Mouse (Mus musculus): ENCODE measurements around the gene Rab11fip4. TPM values are rescaled to one million over a fixed set of nuclear protein-coding genes. Genes with fewer than 3 reads are reported as not detected.

Gene Rab11fip4
- polyA plus RNA-seq, 1 experiment from 2014 or later, result 1.3 TPM

GRCm38 (mm10) chr11:79646467-79647070, 55.6 kb downstream of the Rab11fip4 start:
- ATAC-seq, result no peak
- Histone ChIP-seq H3K4me1 (ENCODE audit: control insufficient read depth, insufficient read depth, low read length) (peaks cover 14% of the 10 kb centered on the region), H3K4me2 (ENCODE audit: low read depth, low read length) (no peak overlapping the region), H3K27me3 (replicated peaks; ENCODE audit: control insufficient read depth, insufficient read depth, low read length) (no peaks in the 10 kb centered on the region), H3K27ac (ENCODE audit: low read length) (no peak overlapping the region), H3K36me3 (ENCODE audit: control insufficient read depth, insufficient read depth, low read length) (no peaks in the 10 kb centered on the region), H3K9ac (ENCODE audit: low read depth, low read length) (no peak overlapping the region), H3K4me3 (ENCODE audit: low read length) (no peak overlapping the region), H3K9me3 (ENCODE audit: control insufficient read depth, low read length) (no peaks in the 10 kb centered on the region)
- WGBS, result 37% methylated on average over 12 of the region's 12 CpGs

- no peak overlapping the region for H3K27ac ChIP-seq (ENCODE audit: low read length)
- H3K4me3 ChIP-seq (ENCODE audit: low read length), result no peak overlapping the region
- 55% methylated on average over 8 of the region's 8 CpGs for WGBS
- no peaks in the 10 kb centered on the region for H3K36me3 ChIP-seq (ENCODE audit: control insufficient read depth, insufficient read depth, low read length)
- peaks cover 14% of the 10 kb centered on the region for H3K4me1 ChIP-seq (ENCODE audit: control insufficient read depth, insufficient read depth, low read length)
- no peaks in the 10 kb centered on the region for H3K27me3 ChIP-seq (replicated peaks; ENCODE audit: control insufficient read depth, insufficient read depth, low read length)
- H3K9ac ChIP-seq (ENCODE audit: low read depth, low read length), result no peak overlapping the region
- peak; percentile 15; the same call in 1 of the 2 replicates for ATAC-seq
- H3K9me3 ChIP-seq (ENCODE audit: control insufficient read depth, low read length), result no peaks in the 10 kb centered on the region
- no peak overlapping the region for H3K4me2 ChIP-seq (ENCODE audit: low read depth, low read length)
Measured at GRCm38 (mm10) chr11:79647071-79647501, 56.1 kb downstream of the Rab11fip4 start.

DNA sequence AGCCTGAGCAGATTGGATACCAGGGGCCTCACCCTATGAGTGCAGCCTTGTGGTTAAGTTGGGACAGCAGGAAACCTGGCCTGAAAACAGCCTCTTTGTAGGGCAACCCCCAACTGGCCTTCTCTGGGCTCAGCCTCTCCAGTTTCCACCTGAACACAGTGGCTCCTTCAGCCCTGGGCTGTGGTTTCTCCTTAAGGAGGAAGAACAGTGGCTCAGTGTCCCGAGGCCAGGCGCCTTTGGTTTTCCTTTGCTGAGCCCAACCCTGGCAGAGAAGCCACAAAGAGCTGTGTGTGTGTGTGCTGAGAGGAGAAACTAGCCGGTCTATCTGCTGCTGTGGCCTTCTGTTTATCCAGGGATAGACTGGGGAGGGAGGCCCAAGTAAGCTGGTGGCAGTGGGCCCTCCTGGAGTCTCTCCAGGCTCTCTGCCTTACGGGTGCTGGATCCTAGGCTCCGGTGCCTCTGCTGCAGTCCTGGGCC, 59.4 kb downstream of the Rab11fip4 start:
- Histone ChIP-seq H3K27ac (ENCODE audit: low read length) (0 out of 2 replicates have a peak overlapping the region, but pooled peaks have one; percentile 18), H3K36me3 (ENCODE audit: control insufficient read depth, insufficient read depth, low read length) (no peaks in the 10 kb centered on the region), H3K4me3 (ENCODE audit: low read length) (no peak overlapping the region), H3K4me1 (ENCODE audit: control insufficient read depth, insufficient read depth, low read length) (peaks cover 11% of the 10 kb centered on the region), H3K4me2 (ENCODE audit: low read depth, low read length) (no peak overlapping the region), H3K9ac (ENCODE audit: low read depth, low read length) (no peak overlapping the region), H3K27me3 (replicated peaks; ENCODE audit: control insufficient read depth, insufficient read depth, low read length) (no peaks in the 10 kb centered on the region), H3K9me3 (ENCODE audit: control insufficient read depth, low read length) (no peaks in the 10 kb centered on the region)
- WGBS, result 39% methylated on average over 5 of the region's 5 CpGs
- ATAC-seq, result no peak

GRCm38 (mm10) chr11:79652257-79652656, 61.2 kb downstream of the Rab11fip4 start:
- H3K36me3 ChIP-seq (ENCODE audit: control insufficient read depth, insufficient read depth, low read length), result no peaks in the 10 kb centered on the region
- H3K4me2 ChIP-seq (ENCODE audit: low read depth, low read length), result no peak overlapping the region
- peaks cover 5% of the 10 kb centered on the region for H3K4me1 ChIP-seq (ENCODE audit: control insufficient read depth, insufficient read depth, low read length)
- H3K4me3 ChIP-seq (ENCODE audit: low read length), result no peak overlapping the region
- WGBS, result 84% methylated on average over 9 of the region's 9 CpGs
- H3K9me3 ChIP-seq (ENCODE audit: control insufficient read depth, low read length), result no peaks in the 10 kb centered on the region
- H3K9ac ChIP-seq (ENCODE audit: low read depth, low read length), result no peak overlapping the region
- no peak for ATAC-seq
- H3K27ac ChIP-seq (ENCODE audit: low read length), result no peak overlapping the region
- H3K27me3 ChIP-seq (replicated peaks; ENCODE audit: control insufficient read depth, insufficient read depth, low read length), result no peaks in the 10 kb centered on the region

GRCm38 (mm10) chr11:79652921-79653575, 62.0 kb downstream of the Rab11fip4 start:
- H3K9me3 ChIP-seq (ENCODE audit: control insufficient read depth, low read length), result no peaks in the 10 kb centered on the region
- 64% methylated on average over 20 of the region's 20 CpGs for WGBS
- no peak overlapping the region for H3K27ac ChIP-seq (ENCODE audit: low read length)
- H3K4me2 ChIP-seq (ENCODE audit: low read depth, low read length), result no peak overlapping the region
- ATAC-seq, result peak; percentile 53
- H3K27me3 ChIP-seq (replicated peaks; ENCODE audit: control insufficient read depth, insufficient read depth, low read length), result no peaks in the 10 kb centered on the region
- peaks cover 5% of the 10 kb centered on the region for H3K4me1 ChIP-seq (ENCODE audit: control insufficient read depth, insufficient read depth, low read length)
- H3K9ac ChIP-seq (ENCODE audit: low read depth, low read length), result no peak overlapping the region
- H3K4me3 ChIP-seq (ENCODE audit: low read length), result no peak overlapping the region
- H3K36me3 ChIP-seq (ENCODE audit: control insufficient read depth, insufficient read depth, low read length), result no peaks in the 10 kb centered on the region

DNA sequence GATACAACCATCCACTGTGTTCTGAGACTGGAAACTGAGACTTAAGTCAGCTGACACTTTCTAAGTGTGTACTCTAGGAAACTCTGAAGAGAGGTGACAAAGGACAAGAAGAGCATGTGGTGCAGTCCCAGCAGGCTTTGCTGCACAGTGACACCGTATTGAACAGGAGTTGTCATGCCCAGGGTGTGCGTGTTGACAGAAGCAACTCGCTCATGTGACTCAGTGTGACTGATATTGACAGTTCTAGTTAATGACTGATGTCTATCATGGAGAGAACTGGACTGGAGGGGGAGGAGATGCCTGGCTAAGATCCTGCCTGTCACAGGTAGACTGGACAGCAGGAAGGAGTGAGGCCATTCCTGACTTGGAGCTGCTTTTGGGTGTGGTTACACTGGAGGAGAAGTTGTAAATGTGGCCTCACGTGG, 63.4 kb downstream of the Rab11fip4 start:
- Histone ChIP-seq H3K9ac (ENCODE audit: low read depth, low read length) (no peak overlapping the region), H3K4me1 (ENCODE audit: control insufficient read depth, insufficient read depth, low read length) (peaks cover 5% of the 10 kb centered on the region), H3K27me3 (replicated peaks; ENCODE audit: control insufficient read depth, insufficient read depth, low read length) (no peaks in the 10 kb centered on the region), H3K27ac (ENCODE audit: low read length) (0 out of 2 replicates have a peak overlapping the region, but pooled peaks have one; percentile 5), H3K4me2 (ENCODE audit: low read depth, low read length) (no peak overlapping the region), H3K4me3 (ENCODE audit: low read length) (no peak overlapping the region), H3K9me3 (ENCODE audit: control insufficient read depth, low read length) (no peaks in the 10 kb centered on the region), H3K36me3 (ENCODE audit: control insufficient read depth, insufficient read depth, low read length) (no peaks in the 10 kb centered on the region)
- WGBS, result 56% methylated on average over 4 of the region's 4 CpGs
- ATAC-seq, result peak; percentile 86

- Histone ChIP-seq H3K9ac (ENCODE audit: low read depth, low read length) (no peak overlapping the region), H3K36me3 (ENCODE audit: control insufficient read depth, insufficient read depth, low read length) (no peaks in the 10 kb centered on the region), H3K27me3 (replicated peaks; ENCODE audit: control insufficient read depth, insufficient read depth, low read length) (no peaks in the 10 kb centered on the region), H3K4me1 (ENCODE audit: control insufficient read depth, insufficient read depth, low read length) (no peaks in the 10 kb centered on the region), H3K27ac (ENCODE audit: low read length) (no peak overlapping the region), H3K4me2 (ENCODE audit: low read depth, low read length) (no peak overlapping the region), H3K9me3 (ENCODE audit: control insufficient read depth, low read length) (no peaks in the 10 kb centered on the region), H3K4me3 (ENCODE audit: low read length) (no peak overlapping the region)
- 93% methylated on average over 7 of the region's 7 CpGs for WGBS
- ATAC-seq, result no peak
Measured at GRCm38 (mm10) chr11:79655592-79655991, 64.6 kb downstream of the Rab11fip4 start.

DNA sequence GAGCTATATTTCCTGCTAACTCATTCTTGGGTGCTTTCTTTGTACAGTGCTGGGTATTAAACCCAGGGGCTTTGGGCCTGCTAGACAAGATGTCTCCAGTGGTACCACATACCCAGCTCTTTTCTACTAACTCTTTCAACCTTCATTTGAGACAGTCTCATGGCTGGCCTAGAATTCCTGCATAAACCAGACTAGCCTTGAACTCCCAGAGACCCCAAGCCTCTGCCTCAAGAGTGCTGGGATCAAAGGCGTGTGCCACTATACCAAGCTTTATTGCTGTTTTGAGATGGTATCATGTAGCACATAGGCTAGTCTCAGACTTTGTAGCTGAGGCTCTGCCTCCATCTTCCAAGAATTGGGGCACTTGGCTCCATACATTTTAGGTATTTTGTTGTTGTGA, 65.5 kb downstream of the Rab11fip4 start:
- Histone ChIP-seq H3K9me3 (ENCODE audit: control insufficient read depth, low read length) (no peaks in the 10 kb centered on the region), H3K9ac (ENCODE audit: low read depth, low read length) (no peak overlapping the region), H3K27ac (ENCODE audit: low read length) (no peak overlapping the region), H3K27me3 (replicated peaks; ENCODE audit: control insufficient read depth, insufficient read depth, low read length) (no peaks in the 10 kb centered on the region), H3K4me2 (ENCODE audit: low read depth, low read length) (no peak overlapping the region), H3K4me3 (ENCODE audit: low read length) (no peak overlapping the region), H3K36me3 (ENCODE audit: control insufficient read depth, insufficient read depth, low read length) (no peaks in the 10 kb centered on the region), H3K4me1 (ENCODE audit: control insufficient read depth, insufficient read depth, low read length) (peaks cover 8% of the 10 kb centered on the region)
- no peak for ATAC-seq
- 81% methylated on average over 1 of the region's 1 CpGs for WGBS

DNA sequence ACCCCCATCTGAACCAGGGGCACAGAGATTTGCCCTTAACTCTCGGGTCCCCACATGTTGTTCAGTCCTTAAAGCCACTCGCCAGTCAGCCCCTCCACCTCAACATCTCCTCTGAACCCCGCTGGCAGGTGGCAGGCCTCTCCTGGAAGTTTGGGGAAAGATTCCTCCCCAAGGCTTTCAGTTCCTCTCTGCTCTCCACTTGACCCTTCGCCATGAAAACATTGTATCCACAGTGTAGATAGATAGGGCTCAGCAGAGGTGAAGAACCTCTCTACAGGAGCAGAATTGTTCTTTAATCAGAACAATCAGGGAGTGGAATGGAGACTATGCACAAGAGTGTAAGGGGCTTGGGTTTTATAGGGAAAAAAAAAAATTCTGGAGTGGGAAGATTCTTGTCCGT, 66.0 kb downstream of the Rab11fip4 start:
- Histone ChIP-seq H3K4me3 (ENCODE audit: low read length) (no peak overlapping the region), H3K27ac (ENCODE audit: low read length) (no peak overlapping the region), H3K9me3 (ENCODE audit: control insufficient read depth, low read length) (no peaks in the 10 kb centered on the region), H3K4me1 (ENCODE audit: control insufficient read depth, insufficient read depth, low read length) (peaks cover 12% of the 10 kb centered on the region), H3K36me3 (ENCODE audit: control insufficient read depth, insufficient read depth, low read length) (no peaks in the 10 kb centered on the region), H3K27me3 (replicated peaks; ENCODE audit: control insufficient read depth, insufficient read depth, low read length) (no peaks in the 10 kb centered on the region), H3K9ac (ENCODE audit: low read depth, low read length) (no peak overlapping the region), H3K4me2 (ENCODE audit: low read depth, low read length) (no peak overlapping the region)
- 86% methylated on average over 5 of the region's 5 CpGs for WGBS
- no peak for ATAC-seq

Data from intestine, embryonic 16.5 days (tissue).